Comparison of ENCODE assay signal across 19 mouse cellular contexts in the genomic region with DNA sequence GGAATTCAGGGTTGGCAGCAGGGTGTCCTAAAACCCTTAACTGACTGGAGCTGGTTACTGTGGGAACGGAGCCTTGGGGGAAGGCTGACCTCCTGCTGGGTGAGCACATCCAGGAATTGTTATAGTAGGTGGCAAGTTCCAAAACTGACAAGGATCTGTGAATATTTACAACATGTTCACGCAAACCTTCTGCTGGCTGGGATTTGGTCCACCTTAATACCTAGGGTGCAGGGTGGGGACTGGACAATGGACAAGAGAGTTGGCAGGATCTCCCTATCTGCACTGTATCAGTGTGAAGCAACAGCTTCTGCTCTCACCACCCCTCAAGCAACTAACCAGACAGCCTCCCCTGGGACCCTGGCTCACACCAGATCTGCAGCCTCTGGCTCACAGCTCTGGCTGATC. TPM values are rescaled to one million over a fixed set of nuclear protein-coding genes. Genes with fewer than 3 reads are reported as not detected.
DNase-seq lines count a peak whose midpoint lies in the region; ATAC-seq and TF ChIP-seq lines count a peak whose summit lies in the region.
"Had no signal": no experiment of that assay in that cellular context is flagged by ENCODE, and none has a peak within 500 bp of the region (broad histone marks: within the 10 kb centered on the region; RNA-seq: fewer than 3 reads in every experiment).

No protein-coding gene starts in this region.

- peak; percentile 67 for DNase-seq in gastrocnemius, adult 2 months
- no peak for DNase-seq in gastrocnemius, postnatal 14 days
- DNase-seq in lung, postnatal 36 days, result peak; percentile 33
- DNase-seq in lung, postnatal 4 days, result no peak
- no peak for DNase-seq in forebrain, postnatal 0 days
- DNase-seq in left cerebral cortex, adult 9 months (ENCODE audit: low spot score in 2 of 2), result no peak
- DNase-seq: B cell, adult 2 months; cerebellum, adult 11-12 months; embryo, embryonic 11 days; thymus, postnatal 25 days had no signal

- TF ChIP-seq POLR2A in small intestine, adult 2 months (IDR thresholded peaks at IDR 0.05; ENCODE audit: low read depth, low read length), result no peak

- TF ChIP-seq CTCF in gastrocnemius, adult 2 months (IDR thresholded peaks at IDR 0.05), result no peak
- TF ChIP-seq CTCF in small intestine, adult 2 months (IDR thresholded peaks at IDR 0.05; ENCODE audit: extremely low read depth, insufficient read length, insufficient replicate concordance, low read depth, low read length), result no peak
- no peak for TF ChIP-seq CTCF in forebrain, postnatal 0 days (IDR thresholded peaks at IDR 0.05; ENCODE audit: low read depth)

- ATAC-seq in heart, embryonic 15.5 days (replicated peaks; ENCODE audit: insufficient number of reproducible peaks, insufficient read depth, low FRiP score, low read depth), result 0 out of 2 replicates have a peak, but pooled peaks have one; percentile 19
- ATAC-seq in forebrain, postnatal 0 days, result no peak; the same call in 1 of the 2 replicates
- ATAC-seq: midbrain, embryonic 13.5 days had no signal

- H3K4me1 ChIP-seq in heart, embryonic 15.5 days (replicated peaks), result peaks cover 27% of the 10 kb centered on the region
- H3K4me1 ChIP-seq in small intestine, adult 2 months (ENCODE audit: control insufficient read depth, insufficient read depth, insufficient read length, low read length), result peaks cover 30% of the 10 kb centered on the region; the same call in 1 of the 2 replicates
- H3K4me1 ChIP-seq in forebrain, postnatal 0 days (ENCODE audit: insufficient read depth), result no peaks in the 10 kb centered on the region

- no peak overlapping the region for H3K4me2 ChIP-seq in heart, embryonic 15.5 days
- no peak overlapping the region for H3K4me2 ChIP-seq in forebrain, postnatal 0 days (ENCODE audit: low read depth)
- H3K4me2 ChIP-seq: hindbrain, embryonic 14.5 days; midbrain, embryonic 13.5 days; neural tube, embryonic 13.5 days had no signal

- H3K9me3 ChIP-seq in heart, embryonic 15.5 days (replicated peaks), result no peaks in the 10 kb centered on the region
- H3K9me3 ChIP-seq in forebrain, postnatal 0 days (ENCODE audit: low read length), result no peaks in the 10 kb centered on the region
- H3K9me3 ChIP-seq: G1E; limb, embryonic 10.5 days; midbrain, embryonic 13.5 days; neural tube, embryonic 13.5 days had no signal

- peaks cover 12% of the 10 kb centered on the region; the same call in 1 of the 2 replicates for H3K27me3 ChIP-seq in heart, embryonic 15.5 days
- H3K27me3 ChIP-seq in small intestine, adult 2 months (ENCODE audit: control insufficient read depth, insufficient read depth, low read length), result no peaks in the 10 kb centered on the region
- peaks cover 5% of the 10 kb centered on the region; the same call in 1 of the 2 replicates for H3K27me3 ChIP-seq in forebrain, postnatal 0 days (ENCODE audit: insufficient read depth, low read length)

- H3K27ac ChIP-seq in gastrocnemius, adult 2 months, result peak overlapping the region; percentile 71
- H3K27ac ChIP-seq in heart, embryonic 15.5 days, result no peak overlapping the region
- 0 out of 2 replicates have a peak overlapping the region, but pooled peaks have one; percentile 87 for H3K27ac ChIP-seq in small intestine, adult 2 months (ENCODE audit: insufficient read depth, low read depth, low read length)
- H3K27ac ChIP-seq in forebrain, postnatal 0 days (ENCODE audit: low read depth, low read length), result no peak overlapping the region
- H3K27ac ChIP-seq: hindbrain, embryonic 14.5 days; limb, embryonic 10.5 days; midbrain, embryonic 13.5 days; neural tube, embryonic 13.5 days had no signal

- WGBS in heart, embryonic 15.5 days, result 53% methylated on average over 2 of the region's 2 CpGs
- WGBS in small intestine, adult 2 months, result 66% methylated on average over 2 of the region's 2 CpGs
- 5% methylated on average over 2 of the region's 2 CpGs for WGBS in forebrain, postnatal 0 days

- H3K4me3 ChIP-seq in gastrocnemius, adult 2 months, result no peak overlapping the region
- H3K4me3 ChIP-seq in heart, embryonic 15.5 days, result no peak overlapping the region
- H3K4me3 ChIP-seq in small intestine, adult 2 months (ENCODE audit: low read depth, low read length), result no peak overlapping the region
- H3K4me3 ChIP-seq in forebrain, postnatal 0 days (ENCODE audit: low read depth, low read length), result no peak overlapping the region
- H3K4me3 ChIP-seq: erythroblast, embryonic 14.5 days; limb, embryonic 10.5 days; midbrain, embryonic 13.5 days; neural tube, embryonic 13.5 days had no signal

- no peaks in the 10 kb centered on the region for H3K36me3 ChIP-seq in heart, embryonic 15.5 days
- no peaks in the 10 kb centered on the region for H3K36me3 ChIP-seq in small intestine, adult 2 months (ENCODE audit: control insufficient read depth, insufficient read depth, low read length)
- H3K36me3 ChIP-seq in forebrain, postnatal 0 days (ENCODE audit: insufficient read depth), result no peaks in the 10 kb centered on the region
- H3K36me3 ChIP-seq: G1E; limb, embryonic 10.5 days; midbrain, embryonic 13.5 days; neural tube, embryonic 13.5 days had no signal

- no peak overlapping the region for H3K9ac ChIP-seq in heart, embryonic 15.5 days
- H3K9ac ChIP-seq in forebrain, postnatal 0 days, result no peak overlapping the region
- H3K9ac ChIP-seq: hindbrain, embryonic 14.5 days; midbrain, embryonic 13.5 days; neural tube, embryonic 13.5 days had no signal

- intact Hi-C loops in gastrocnemius, adult 2 months (cut with DNase I), result loop anchor here (5.0 kb wide), 1 partner anchor 40 kb away; no protein-coding TSS in a partner anchor
- intact Hi-C loops in gastrocnemius, postnatal 14 days (cut with DNase I; ENCODE audit: low total_unique reads), result loop anchor here (5.0 kb wide), 1 partner anchor 40 kb away; no protein-coding TSS in a partner anchor

RNA-seq across cellular contexts. Expression of gene Slc12a7, which starts 5.3 kb away (rescaled TPM):
- total RNA-seq in gastrocnemius, adult 2 months (2021), result 1 to 10 TPM; 4.1 to 4.9 TPM
- 1 to 10 TPM; 4.5 to 5.2 TPM for total RNA-seq in gastrocnemius, postnatal 14 days (2021)
- polyA plus RNA-seq in heart, embryonic 15.5 days (2015; fragmentation: Nextera tagmentation; extraction: Ambion mirVana), result 37.1 and 37.7 TPM in 2 replicates
- 74.3 and 147 TPM in 2 replicates for polyA plus RNA-seq in small intestine, adult 2 months (2012; rRNA removed)
- 4.5 and 14.8 TPM in 2 replicates for total RNA-seq in forebrain, postnatal 0 days (2014; rRNA removed)
- polyA plus RNA-seq in forebrain, postnatal 0 days (2015; fragmentation: Nextera tagmentation; extraction: Ambion mirVana), result 3.7 and 4.9 TPM in 2 replicates

RNA-seq across cellular contexts. Expression of gene Slc6a19, which starts 23.0 kb away (rescaled TPM):
- total RNA-seq in gastrocnemius, adult 2 months (2021), result not detected
- total RNA-seq in gastrocnemius, postnatal 14 days (2021), result under 1 TPM in 1 of 2 experiments, not detected in 1; 0.12 TPM
- not detected in 2 replicates for polyA plus RNA-seq in heart, embryonic 15.5 days (2015; fragmentation: Nextera tagmentation; extraction: Ambion mirVana)
- 246 and 934 TPM in 2 replicates for polyA plus RNA-seq in small intestine, adult 2 months (2012; rRNA removed)
- total RNA-seq in forebrain, postnatal 0 days (2014; rRNA removed), result 0.15 and 0.43 TPM in 2 replicates
- polyA plus RNA-seq in forebrain, postnatal 0 days (2015; fragmentation: Nextera tagmentation; extraction: Ambion mirVana), result 0.13 and 0.22 TPM in 2 replicates
- polyA plus RNA-seq: erythroblast, embryonic 14.5 days; G1E; limb, embryonic 10.5 days had no signal

RNA-seq across cellular contexts. Expression of gene Slc6a18, which starts 49.8 kb away (rescaled TPM):
- not detected for total RNA-seq in gastrocnemius, adult 2 months (2021)
- total RNA-seq in gastrocnemius, postnatal 14 days (2021), result under 1 TPM; 0.16 to 0.62 TPM
- polyA plus RNA-seq in heart, embryonic 15.5 days (2015; fragmentation: Nextera tagmentation; extraction: Ambion mirVana), result not detected in 2 replicates
- 0.19 and 0.81 TPM in 2 replicates for polyA plus RNA-seq in small intestine, adult 2 months (2012; rRNA removed)
- total RNA-seq in forebrain, postnatal 0 days (2014; rRNA removed), result not detected in 2 replicates
- not detected in 2 replicates for polyA plus RNA-seq in forebrain, postnatal 0 days (2015; fragmentation: Nextera tagmentation; extraction: Ambion mirVana)
- total RNA-seq: layer of hippocampus, adult 8-10 months had no signal
- polyA plus RNA-seq: erythroblast, embryonic 14.5 days; G1E; hindbrain, embryonic 14.5 days; limb, embryonic 10.5 days; midbrain, embryonic 13.5 days; neural tube, embryonic 13.5 days had no signal

Comparison
In these comparisons a context has a peak if more than half of its experiments do, and no peak if none do; other contexts are left out.
1. DNase-seq: peak in gastrocnemius, adult 2 months (single experiment) and lung, postnatal 36 days (single experiment); none in gastrocnemius, postnatal 14 days (single experiment), lung, postnatal 4 days (0 of 2), forebrain, postnatal 0 days (single experiment) and left cerebral cortex, adult 9 months (0 of 2).
2. H3K27ac ChIP-seq: peak in gastrocnemius, adult 2 months (single experiment) and small intestine, adult 2 months (single experiment); none in heart, embryonic 15.5 days (single experiment) and forebrain, postnatal 0 days (single experiment).